Mouse (Mus musculus): Measurements from ENCODE around the gene Smurf1. TPM values are rescaled to one million over a fixed set of nuclear protein-coding genes. Genes with fewer than 3 reads are reported as not detected.

Smurf1 gene
- polyA plus RNA-seq, 1 experiment = 16.4 TPM

DNA sequence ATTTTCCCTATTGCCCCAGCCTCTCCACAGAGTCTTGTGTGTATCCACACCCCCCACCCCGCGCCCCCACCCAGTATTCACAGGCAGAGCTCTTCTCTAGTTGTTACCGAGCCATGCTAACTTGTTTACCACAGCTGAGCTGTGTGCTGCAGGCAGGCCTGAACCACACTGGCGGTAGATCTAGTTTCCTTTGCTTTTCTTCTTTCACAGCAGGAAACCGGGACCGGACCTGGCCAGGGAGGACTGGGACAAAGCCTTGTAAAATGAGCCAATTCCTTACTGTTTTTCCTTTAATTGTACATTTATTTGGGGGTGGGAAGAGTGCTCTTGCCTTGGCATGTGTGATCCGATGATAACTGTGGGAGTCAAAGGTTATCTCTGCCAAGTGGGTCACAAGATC lies 96.2 kb downstream of the Smurf1 start:
- WGBS = 82% methylated on average over 7 of the region's 7 CpGs
- H3K4me1 ChIP-seq (ENCODE audit: control insufficient read depth, insufficient read depth, insufficient read length) = no peaks in the 10 kb centered on the region
- TF ChIP-seq POLR2A (IDR thresholded peaks at IDR 0.05; ENCODE audit: low read depth, low read length) (no peak), CTCF (IDR thresholded peaks at IDR 0.05; ENCODE audit: extremely low read depth, insufficient read depth, insufficient read length, insufficient replicate concordance) (no peak)

DNA sequence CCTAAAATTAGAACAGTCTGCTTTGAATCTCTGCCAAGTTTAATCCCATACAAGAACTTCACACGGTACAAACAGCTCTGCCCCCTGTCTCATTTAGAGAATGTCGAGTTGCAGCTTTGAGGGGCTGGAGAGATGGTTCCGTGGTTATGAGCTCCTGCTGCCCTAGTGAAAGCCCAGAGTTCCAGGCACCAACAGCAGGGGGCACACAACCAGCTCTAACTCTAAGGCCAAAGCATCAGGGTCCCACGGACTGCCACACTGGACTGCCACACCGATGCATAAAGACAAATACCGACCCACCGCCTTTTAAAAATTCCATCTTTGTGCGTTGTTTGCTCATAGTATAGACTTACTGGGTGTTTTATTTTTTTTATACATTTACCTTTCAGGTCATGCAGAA lies 98.7 kb downstream of the Smurf1 start:
- no peaks in the 10 kb centered on the region for H3K4me1 ChIP-seq (ENCODE audit: control insufficient read depth, insufficient read depth, insufficient read length)
- H3K4me3 ChIP-seq (ENCODE audit: extremely low read depth, insufficient read depth, insufficient read length) = no peak overlapping the region
- no peak overlapping the region for H3K27ac ChIP-seq (ENCODE audit: insufficient read depth, low read length)
- DNase-seq (ENCODE audit: low read depth in 1 of 2, low spot score in 2 of 2) = no peak
- no peaks in the 10 kb centered on the region for H3K27me3 ChIP-seq (ENCODE audit: control insufficient read depth, insufficient read depth, low read length)
- TF ChIP-seq CTCF (IDR thresholded peaks at IDR 0.05; ENCODE audit: extremely low read depth, insufficient read depth, insufficient read length, insufficient replicate concordance) (peak; percentile 23; the same call in 1 of the 2 replicates), POLR2A (IDR thresholded peaks at IDR 0.05; ENCODE audit: low read depth, low read length) (no peak)
- H3K36me3 ChIP-seq (ENCODE audit: control insufficient read depth, insufficient read depth, low read length) = no peaks in the 10 kb centered on the region
- WGBS = 72% methylated on average over 8 of the region's 8 CpGs

More for the DNA sequence above, 96.2 kb downstream of the Smurf1 start:
- no peaks in the 10 kb centered on the region for H3K27me3 ChIP-seq (ENCODE audit: control insufficient read depth, insufficient read depth, low read length)
- DNase-seq (ENCODE audit: low read depth in 1 of 2, low spot score in 2 of 2) = no peak
- no peak overlapping the region for H3K4me3 ChIP-seq (ENCODE audit: extremely low read depth, insufficient read depth, insufficient read length)
- no peak overlapping the region for H3K27ac ChIP-seq (ENCODE audit: insufficient read depth, low read length)
- no peaks in the 10 kb centered on the region for H3K36me3 ChIP-seq (ENCODE audit: control insufficient read depth, insufficient read depth, low read length)

GRCm38 (mm10) chr5:144860913-144861312 lies 104.7 kb downstream of the Smurf1 start:
- no peaks in the 10 kb centered on the region for H3K27me3 ChIP-seq (ENCODE audit: control insufficient read depth, insufficient read depth, low read length)
- no peak for DNase-seq (ENCODE audit: low read depth in 1 of 2, low spot score in 2 of 2)
- WGBS = 96% methylated on average over 8 of the region's 8 CpGs

GRCm38 (mm10) chr5:144859284-144859683 lies 106.4 kb downstream of the Smurf1 start:
- H3K27me3 ChIP-seq (ENCODE audit: control insufficient read depth, insufficient read depth, low read length) = no peaks in the 10 kb centered on the region
- DNase-seq (ENCODE audit: low read depth in 1 of 2, low spot score in 2 of 2) = no peak
- H3K4me3 ChIP-seq (ENCODE audit: extremely low read depth, insufficient read depth, insufficient read length) = no peak overlapping the region
- H3K4me1 ChIP-seq (ENCODE audit: control insufficient read depth, insufficient read depth, insufficient read length) = no peaks in the 10 kb centered on the region
- H3K27ac ChIP-seq (ENCODE audit: insufficient read depth, low read length) = no peak overlapping the region
- WGBS = 90% methylated on average over 9 of the region's 9 CpGs
- H3K36me3 ChIP-seq (ENCODE audit: control insufficient read depth, insufficient read depth, low read length) = peaks cover 34% of the 10 kb centered on the region
- TF ChIP-seq CTCF (IDR thresholded peaks at IDR 0.05; ENCODE audit: extremely low read depth, insufficient read depth, insufficient read length, insufficient replicate concordance) (no peak), POLR2A (IDR thresholded peaks at IDR 0.05; ENCODE audit: low read depth, low read length) (no peak)

More at GRCm38 (mm10) chr5:144860913-144861312, 104.7 kb downstream of the Smurf1 start:
- Histone ChIP-seq H3K4me1 (ENCODE audit: control insufficient read depth, insufficient read depth, insufficient read length) (no peaks in the 10 kb centered on the region), H3K4me3 (ENCODE audit: extremely low read depth, insufficient read depth, insufficient read length) (no peak overlapping the region), H3K27ac (ENCODE audit: insufficient read depth, low read length) (no peak overlapping the region), H3K36me3 (ENCODE audit: control insufficient read depth, insufficient read depth, low read length) (peaks cover 32% of the 10 kb centered on the region)
- TF ChIP-seq POLR2A (IDR thresholded peaks at IDR 0.05; ENCODE audit: low read depth, low read length) (no peak), CTCF (IDR thresholded peaks at IDR 0.05; ENCODE audit: extremely low read depth, insufficient read depth, insufficient read length, insufficient replicate concordance) (no peak)

DNA sequence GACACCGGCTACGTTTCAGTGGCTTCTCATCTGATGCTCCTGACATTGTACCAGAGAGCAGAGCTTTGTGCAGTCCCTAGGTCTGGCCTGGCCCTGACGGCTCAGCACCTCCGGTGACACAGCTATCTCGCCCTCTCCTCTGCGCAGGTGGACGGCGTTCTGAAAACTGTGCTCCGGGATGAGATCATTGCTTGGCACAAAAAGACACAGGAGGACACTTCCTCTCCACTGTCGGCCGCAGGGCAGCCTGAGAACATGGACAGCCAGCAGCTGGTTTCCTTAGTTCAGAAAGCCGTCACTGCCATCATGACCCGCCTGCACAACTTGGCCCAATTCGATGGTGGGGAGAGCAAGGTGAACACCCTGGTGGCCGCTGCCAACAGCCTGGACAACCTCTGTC lies 107.1 kb downstream of the Smurf1 start:
- WGBS = 94% methylated on average over 15 of the region's 15 CpGs
- no peaks in the 10 kb centered on the region for H3K4me1 ChIP-seq (ENCODE audit: control insufficient read depth, insufficient read depth, insufficient read length)
- H3K4me3 ChIP-seq (ENCODE audit: extremely low read depth, insufficient read depth, insufficient read length) = no peak overlapping the region
- no peak for TF ChIP-seq CTCF (IDR thresholded peaks at IDR 0.05; ENCODE audit: extremely low read depth, insufficient read depth, insufficient read length, insufficient replicate concordance)
- TF ChIP-seq POLR2A (IDR thresholded peaks at IDR 0.05; ENCODE audit: low read depth, low read length) = no peak
- no peaks in the 10 kb centered on the region for H3K27me3 ChIP-seq (ENCODE audit: control insufficient read depth, insufficient read depth, low read length)
- DNase-seq (ENCODE audit: low read depth in 1 of 2, low spot score in 2 of 2) = no peak
- H3K27ac ChIP-seq (ENCODE audit: insufficient read depth, low read length) = no peak overlapping the region
- H3K36me3 ChIP-seq (ENCODE audit: control insufficient read depth, insufficient read depth, low read length) = peaks cover 42% of the 10 kb centered on the region

DNA sequence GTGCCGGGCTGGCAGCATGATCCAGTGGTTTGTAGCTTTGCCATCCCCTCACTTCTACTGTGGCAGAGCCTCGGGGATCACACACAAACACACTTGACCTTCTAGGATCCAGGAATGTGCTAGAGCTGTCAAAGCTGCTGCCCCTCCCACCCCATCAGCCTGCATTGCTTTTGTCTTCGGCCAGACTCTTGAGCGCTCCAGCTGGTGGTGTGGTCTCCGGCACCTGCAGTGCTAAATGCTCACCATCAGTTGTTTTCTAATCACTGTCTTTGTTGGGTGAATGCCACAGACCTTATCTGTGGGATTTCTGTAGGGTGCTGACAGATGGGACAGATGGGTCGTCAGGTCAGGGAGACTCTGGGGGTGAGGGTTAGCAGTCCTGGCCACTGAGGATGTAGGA lies 109.7 kb downstream of the Smurf1 start:
- DNase-seq (ENCODE audit: low read depth in 1 of 2, low spot score in 2 of 2) = no peak
- Histone ChIP-seq H3K4me1 (ENCODE audit: control insufficient read depth, insufficient read depth, insufficient read length) (no peaks in the 10 kb centered on the region), H3K27ac (ENCODE audit: insufficient read depth, low read length) (no peak overlapping the region), H3K27me3 (ENCODE audit: control insufficient read depth, insufficient read depth, low read length) (no peaks in the 10 kb centered on the region), H3K4me3 (ENCODE audit: extremely low read depth, insufficient read depth, insufficient read length) (no peak overlapping the region), H3K36me3 (ENCODE audit: control insufficient read depth, insufficient read depth, low read length) (peaks cover 54% of the 10 kb centered on the region)
- TF ChIP-seq POLR2A (IDR thresholded peaks at IDR 0.05; ENCODE audit: low read depth, low read length) (no peak), CTCF (IDR thresholded peaks at IDR 0.05; ENCODE audit: extremely low read depth, insufficient read depth, insufficient read length, insufficient replicate concordance) (no peak)
- WGBS = 84% methylated on average over 6 of the region's 6 CpGs

GRCm38 (mm10) chr5:144853931-144854330 lies 111.7 kb downstream of the Smurf1 start:
- Histone ChIP-seq H3K27me3 (ENCODE audit: control insufficient read depth, insufficient read depth, low read length) (no peaks in the 10 kb centered on the region), H3K27ac (ENCODE audit: insufficient read depth, low read length) (no peak overlapping the region), H3K4me3 (ENCODE audit: extremely low read depth, insufficient read depth, insufficient read length) (no peak overlapping the region), H3K4me1 (ENCODE audit: control insufficient read depth, insufficient read depth, insufficient read length) (no peaks in the 10 kb centered on the region), H3K36me3 (ENCODE audit: control insufficient read depth, insufficient read depth, low read length) (peaks cover 54% of the 10 kb centered on the region)
- 95% methylated on average over 5 of the region's 5 CpGs for WGBS
- TF ChIP-seq CTCF (IDR thresholded peaks at IDR 0.05; ENCODE audit: extremely low read depth, insufficient read depth, insufficient read length, insufficient replicate concordance) (no peak), POLR2A (IDR thresholded peaks at IDR 0.05; ENCODE audit: low read depth, low read length) (no peak)
- no peak for DNase-seq (ENCODE audit: low read depth in 1 of 2, low spot score in 2 of 2)

All from spleen, adult 2 months (tissue).